Mouse (Mus musculus): ENCODE measurements around the gene Cd2bp2. TPM values are rescaled to one million over a fixed set of nuclear protein-coding genes. Genes with fewer than 3 reads are reported as not detected.
"Not testable (repeated sequence)": the region's sequence is repeated elsewhere in the genome, so short reads cannot be mapped to it uniquely, and the experiment has no call there.

Gene Cd2bp2
- polyA plus RNA-seq, 1 experiment from 2014 or later: 59.6 TPM

GRCm38 (mm10) chr7:127188305-127189276 is 7.3 kb downstream of the Cd2bp2 start:
- no peaks in the 10 kb centered on the region for H3K27me3 ChIP-seq (ENCODE audit: insufficient read depth, low read length)
- DNase-seq (no peak), ATAC-seq (ENCODE audit: insufficient read depth) (no peak)
- no peak overlapping the region for H3K4me2 ChIP-seq
- no peak overlapping the region for H3K27ac ChIP-seq (ENCODE audit: low read depth)
- no peak overlapping the region for H3K4me3 ChIP-seq (ENCODE audit: low read depth, low read length)
- 76% methylated on average over 17 of the region's 17 CpGs for whole genome bisulfite sequencing
- no peaks in the 10 kb centered on the region for H3K9me3 ChIP-seq (ENCODE audit: low read depth, low read length)
- peaks cover 25% of the 10 kb centered on the region for H3K36me3 ChIP-seq (ENCODE audit: insufficient read depth)
- no peaks in the 10 kb centered on the region for H3K4me1 ChIP-seq (ENCODE audit: insufficient read depth)
- TF ChIP-seq CTCF (IDR thresholded peaks at IDR 0.05; ENCODE audit: low read depth): no peak
- H3K9ac ChIP-seq: no peak overlapping the region

- ATAC-seq (ENCODE audit: insufficient read depth) (no peak), DNase-seq (no peak)
- H3K36me3 ChIP-seq (ENCODE audit: insufficient read depth): peaks cover 13% of the 10 kb centered on the region
- H3K27me3 ChIP-seq (ENCODE audit: insufficient read depth, low read length): no peaks in the 10 kb centered on the region
- H3K4me3 ChIP-seq (ENCODE audit: low read depth, low read length): no peak overlapping the region
- no peak overlapping the region for H3K27ac ChIP-seq (ENCODE audit: low read depth)
- no peak overlapping the region for H3K4me2 ChIP-seq
- no peak for TF ChIP-seq CTCF (IDR thresholded peaks at IDR 0.05; ENCODE audit: low read depth)
- no peaks in the 10 kb centered on the region for H3K9me3 ChIP-seq (ENCODE audit: low read depth, low read length)
- H3K4me1 ChIP-seq (ENCODE audit: insufficient read depth): no peaks in the 10 kb centered on the region
- H3K9ac ChIP-seq: no peak overlapping the region
- 69% methylated on average over 10 of the region's 10 CpGs for WGBS
Observed at GRCm38 (mm10) chr7:127187351-127187750, 8.5 kb downstream of the Cd2bp2 start.

- H3K27me3 ChIP-seq (ENCODE audit: insufficient read depth, low read length): no peaks in the 10 kb centered on the region
- no peak overlapping the region for H3K27ac ChIP-seq (ENCODE audit: low read depth)
- no peak overlapping the region for H3K4me3 ChIP-seq (ENCODE audit: low read depth, low read length)
- H3K9me3 ChIP-seq (ENCODE audit: low read depth, low read length): no peaks in the 10 kb centered on the region
- WGBS: 58% methylated on average over 3 of the region's 3 CpGs
- peak; percentile 52 for TF ChIP-seq CTCF (IDR thresholded peaks at IDR 0.05; ENCODE audit: low read depth)
- no peak overlapping the region for H3K4me2 ChIP-seq
- H3K9ac ChIP-seq: no peak overlapping the region
- DNase-seq: peak; percentile 63
- no peaks in the 10 kb centered on the region for H3K4me1 ChIP-seq (ENCODE audit: insufficient read depth)
- no peak for ATAC-seq (ENCODE audit: insufficient read depth)
- no peaks in the 10 kb centered on the region for H3K36me3 ChIP-seq (ENCODE audit: insufficient read depth)
Observed at GRCm38 (mm10) chr7:127185601-127186000, 10.2 kb downstream of the Cd2bp2 start.

- Histone ChIP-seq H3K27ac (ENCODE audit: low read depth) (no peak overlapping the region), H3K9me3 (ENCODE audit: low read depth, low read length) (no peaks in the 10 kb centered on the region), H3K9ac (no peak overlapping the region), H3K4me1 (ENCODE audit: insufficient read depth) (no peaks in the 10 kb centered on the region), H3K36me3 (ENCODE audit: insufficient read depth) (no peaks in the 10 kb centered on the region), H3K4me3 (ENCODE audit: low read depth, low read length) (no peak overlapping the region), H3K27me3 (ENCODE audit: insufficient read depth, low read length) (no peaks in the 10 kb centered on the region), H3K4me2 (no peak overlapping the region)
- ATAC-seq (ENCODE audit: insufficient read depth): no peak
- WGBS: 56% methylated on average over 1 of the region's 1 CpGs
- no peak for TF ChIP-seq CTCF (IDR thresholded peaks at IDR 0.05; ENCODE audit: low read depth)
- DNase-seq: no peak
Observed at GRCm38 (mm10) chr7:127184720-127185119, 11.1 kb downstream of the Cd2bp2 start.

GRCm38 (mm10) chr7:127183828-127184227 is 12.0 kb downstream of the Cd2bp2 start:
- DNase-seq (no peak), ATAC-seq (ENCODE audit: insufficient read depth) (no peak)
- Histone ChIP-seq H3K4me3 (ENCODE audit: low read depth, low read length) (no peak overlapping the region), H3K4me1 (ENCODE audit: insufficient read depth) (no peaks in the 10 kb centered on the region), H3K9me3 (ENCODE audit: low read depth, low read length) (no peaks in the 10 kb centered on the region), H3K27ac (ENCODE audit: low read depth) (no peak overlapping the region), H3K27me3 (ENCODE audit: insufficient read depth, low read length) (no peaks in the 10 kb centered on the region), H3K36me3 (ENCODE audit: insufficient read depth) (no peaks in the 10 kb centered on the region), H3K9ac (no peak overlapping the region), H3K4me2 (no peak overlapping the region)
- TF ChIP-seq CTCF (IDR thresholded peaks at IDR 0.05; ENCODE audit: low read depth): peak; percentile 37
- 81% methylated on average over 6 of the region's 6 CpGs for WGBS

GRCm38 (mm10) chr7:127183345-127183744 is 12.5 kb downstream of the Cd2bp2 start:
- 63% methylated on average over 8 of the region's 8 CpGs for whole genome bisulfite sequencing
- TF ChIP-seq CTCF (IDR thresholded peaks at IDR 0.05; ENCODE audit: low read depth): no peak
- no peak for DNase-seq
- Histone ChIP-seq H3K27me3 (ENCODE audit: insufficient read depth, low read length) (no peaks in the 10 kb centered on the region), H3K4me2 (no peak overlapping the region), H3K4me1 (ENCODE audit: insufficient read depth) (no peaks in the 10 kb centered on the region), H3K36me3 (ENCODE audit: insufficient read depth) (no peaks in the 10 kb centered on the region), H3K27ac (ENCODE audit: low read depth) (no peak overlapping the region), H3K4me3 (ENCODE audit: low read depth, low read length) (no peak overlapping the region), H3K9ac (no peak overlapping the region), H3K9me3 (ENCODE audit: low read depth, low read length) (no peaks in the 10 kb centered on the region)
- ATAC-seq (ENCODE audit: insufficient read depth): no peak

GRCm38 (mm10) chr7:127181724-127182123 is 14.1 kb downstream of the Cd2bp2 start:
- not testable (repeated sequence) for H3K27ac ChIP-seq (ENCODE audit: low read depth); H3K36me3 ChIP-seq (ENCODE audit: insufficient read depth); H3K4me2 ChIP-seq; H3K9me3 ChIP-seq (ENCODE audit: low read depth, low read length); DNase-seq; H3K4me3 ChIP-seq (ENCODE audit: low read depth, low read length); ATAC-seq (ENCODE audit: insufficient read depth); H3K4me1 ChIP-seq (ENCODE audit: insufficient read depth); H3K9ac ChIP-seq; H3K27me3 ChIP-seq (ENCODE audit: insufficient read depth, low read length)
- 26% methylated on average over 3 of the region's 3 CpGs for WGBS
